Mouse (Mus musculus): Measurements from ENCODE around the gene Ewsr1. TPM values are rescaled to one million over a fixed set of nuclear protein-coding genes. Genes with fewer than 3 reads are reported as not detected.

Ewsr1 gene
- polyA plus RNA-seq, 1 experiment from 2014 or later, result 520 TPM

DNA sequence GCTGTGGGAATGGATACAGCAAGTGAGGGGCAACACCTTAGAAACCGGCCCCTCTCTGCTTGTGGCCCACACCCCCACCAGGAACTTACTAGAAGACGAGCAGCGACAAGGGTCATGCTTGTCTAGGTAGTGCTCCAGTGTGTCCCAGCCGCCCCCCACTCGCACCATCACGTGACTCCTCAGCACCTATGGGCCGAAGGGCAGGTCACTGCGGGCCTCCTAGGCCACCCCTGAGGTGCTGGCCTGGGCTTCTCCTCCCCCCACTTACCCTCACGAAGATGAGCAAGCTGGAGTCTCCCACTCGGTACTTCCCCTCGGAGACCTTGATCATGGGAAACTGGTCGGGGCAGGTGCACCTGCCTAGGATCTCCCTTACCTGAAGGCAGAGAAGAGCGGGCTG, 36.7 kb downstream of the Ewsr1 start:
- H3K4me2 ChIP-seq (ENCODE audit: low read length), result peak overlapping the region; percentile 60
- no peak for ATAC-seq
- H3K9me3 ChIP-seq (ENCODE audit: control insufficient read depth, low read length), result no peaks in the 10 kb centered on the region
- no peak overlapping the region for H3K9ac ChIP-seq (ENCODE audit: low read depth, low read length)
- no peak overlapping the region for H3K27ac ChIP-seq (ENCODE audit: low read depth, low read length)
- H3K27me3 ChIP-seq (replicated peaks; ENCODE audit: control insufficient read depth, insufficient read depth, low read length), result peaks cover 44% of the 10 kb centered on the region
- peak overlapping the region; percentile 33 for H3K4me3 ChIP-seq (ENCODE audit: low read length)
- WGBS, result 20% methylated on average over 13 of the region's 13 CpGs
- 0 out of 2 replicates have a peak, but pooled peaks cover 4% of the 10 kb centered on the region for H3K36me3 ChIP-seq (ENCODE audit: control insufficient read depth, insufficient read depth, low read length)
- peaks cover 48% of the 10 kb centered on the region for H3K4me1 ChIP-seq (ENCODE audit: control insufficient read depth, insufficient read depth, low read depth, low read length)

DNA sequence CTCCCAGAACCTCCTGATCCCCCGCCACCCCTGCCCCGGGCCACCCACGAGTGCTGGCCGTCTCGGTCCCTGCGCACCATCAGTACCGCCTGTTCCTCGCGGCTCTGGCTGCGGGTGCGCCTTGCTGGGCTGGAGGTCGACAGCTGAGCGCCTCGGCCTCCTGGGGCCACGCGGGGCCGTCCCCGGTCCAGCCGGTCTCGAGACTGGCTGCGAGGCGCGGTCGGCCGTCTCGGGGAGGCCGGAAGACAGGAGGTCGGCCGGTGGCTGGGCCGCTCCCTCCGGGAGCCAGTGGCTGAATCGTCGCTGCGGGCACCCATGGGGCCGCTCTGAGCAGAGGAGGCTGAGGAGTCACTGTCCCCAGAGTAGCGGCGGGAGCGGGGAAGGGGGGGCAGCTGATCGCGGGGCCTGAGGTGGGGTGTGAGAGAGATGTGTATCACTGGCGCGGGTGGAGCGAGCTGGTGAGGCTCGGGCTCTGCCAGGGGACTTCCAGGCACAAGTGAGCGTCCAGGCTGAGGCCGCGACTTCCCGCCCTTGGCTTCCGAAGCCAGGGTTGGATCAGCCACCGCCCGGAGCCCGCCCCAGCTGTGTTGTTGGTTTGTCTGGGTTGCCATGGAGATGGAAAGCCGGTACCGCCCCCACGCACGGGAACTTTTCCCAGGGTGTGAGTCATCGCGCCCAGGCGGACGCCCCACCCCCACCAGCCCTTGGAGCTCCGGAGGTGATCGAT, 37.5 kb downstream of the Ewsr1 start:
- ATAC-seq, result peak; percentile 1; the same call in 1 of the 2 replicates
- peak overlapping the region; percentile 33 for H3K4me3 ChIP-seq (ENCODE audit: low read length)
- no peaks in the 10 kb centered on the region for H3K9me3 ChIP-seq (ENCODE audit: control insufficient read depth, low read length)
- peak overlapping the region; percentile 44 for H3K9ac ChIP-seq (ENCODE audit: low read depth, low read length)
- WGBS, result 7% methylated on average over 60 of the region's 62 CpGs
- 0 out of 2 replicates have a peak, but pooled peaks cover 4% of the 10 kb centered on the region for H3K36me3 ChIP-seq (ENCODE audit: control insufficient read depth, insufficient read depth, low read length)
- H3K4me1 ChIP-seq (ENCODE audit: control insufficient read depth, insufficient read depth, low read depth, low read length), result peaks cover 48% of the 10 kb centered on the region
- peaks cover 51% of the 10 kb centered on the region for H3K27me3 ChIP-seq (replicated peaks; ENCODE audit: control insufficient read depth, insufficient read depth, low read length)
- H3K27ac ChIP-seq (ENCODE audit: low read depth, low read length), result no peak overlapping the region
- peak overlapping the region; percentile 60 for H3K4me2 ChIP-seq (ENCODE audit: low read length)

DNA sequence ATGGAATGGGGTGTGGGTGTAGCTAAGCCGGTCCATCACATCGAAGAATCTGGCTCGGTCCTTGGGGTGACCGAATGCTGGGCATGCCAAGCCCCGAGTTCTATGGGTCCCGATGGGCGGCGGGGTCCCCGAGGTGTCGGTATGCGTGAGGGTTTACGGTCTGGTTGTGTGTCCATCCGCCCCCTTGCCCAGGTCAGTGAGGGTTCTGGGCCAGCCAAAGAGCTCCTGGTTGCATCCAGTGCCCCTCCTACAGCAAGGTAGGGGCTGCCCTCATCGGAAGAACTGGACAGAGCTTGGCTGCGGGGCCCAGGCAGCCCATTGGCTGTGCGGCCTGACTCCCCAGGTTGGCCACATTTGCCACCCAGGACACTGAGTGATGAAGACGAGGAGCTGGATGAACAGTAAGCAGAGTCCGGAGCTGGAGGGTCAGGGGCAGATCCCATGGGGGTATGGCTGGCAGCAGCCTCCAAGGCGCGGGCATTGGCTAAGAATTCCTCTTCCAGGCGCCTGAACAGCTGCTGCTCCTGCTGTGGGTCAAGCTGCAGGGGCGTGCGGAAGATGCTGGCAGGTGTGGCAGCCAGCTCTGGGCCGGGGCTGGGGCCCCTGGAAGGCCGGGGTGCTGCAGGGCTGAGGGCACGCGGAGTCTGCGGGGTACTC, 38.2 kb downstream of the Ewsr1 start:
- WGBS, result 54% methylated on average over 26 of the region's 28 CpGs
- ATAC-seq, result no peak
- Histone ChIP-seq H3K27me3 (replicated peaks; ENCODE audit: control insufficient read depth, insufficient read depth, low read length) (peaks cover 54% of the 10 kb centered on the region), H3K9me3 (ENCODE audit: control insufficient read depth, low read length) (no peaks in the 10 kb centered on the region), H3K36me3 (ENCODE audit: control insufficient read depth, insufficient read depth, low read length) (0 out of 2 replicates have a peak, but pooled peaks cover 4% of the 10 kb centered on the region), H3K4me3 (ENCODE audit: low read length) (peak overlapping the region; percentile 33; the same call in 1 of the 2 replicates), H3K27ac (ENCODE audit: low read depth, low read length) (no peak overlapping the region), H3K4me2 (ENCODE audit: low read length) (peak overlapping the region; percentile 60), H3K9ac (ENCODE audit: low read depth, low read length) (no peak overlapping the region; the same call in 1 of the 2 replicates), H3K4me1 (ENCODE audit: control insufficient read depth, insufficient read depth, low read depth, low read length) (peaks cover 48% of the 10 kb centered on the region)

DNA sequence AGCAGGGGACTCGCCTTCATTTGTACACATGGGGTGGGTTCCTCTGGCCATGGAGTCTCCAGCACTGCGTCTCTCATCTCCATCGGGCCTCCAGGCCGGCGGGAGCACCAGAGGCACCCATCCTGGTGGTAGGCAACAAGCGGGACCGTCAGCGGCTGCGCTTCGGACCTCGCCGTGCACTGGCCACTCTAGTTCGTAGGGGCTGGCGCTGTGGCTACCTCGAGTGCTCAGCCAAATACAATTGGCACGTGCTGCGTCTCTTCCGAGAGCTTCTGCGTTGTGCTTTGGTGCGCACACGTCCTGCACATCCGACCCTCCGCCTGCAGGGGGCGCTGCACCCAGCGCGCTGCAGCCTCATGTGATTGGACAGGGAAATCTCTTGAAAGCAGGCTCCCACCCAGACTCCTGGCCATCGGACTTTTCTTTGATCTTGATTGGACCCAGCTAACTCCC, 39.3 kb downstream of the Ewsr1 start:
- H3K9ac ChIP-seq (ENCODE audit: low read depth, low read length), result no peak overlapping the region
- WGBS, result 10% methylated on average over 27 of the region's 27 CpGs
- no peak overlapping the region for H3K27ac ChIP-seq (ENCODE audit: low read depth, low read length)
- H3K27me3 ChIP-seq (replicated peaks; ENCODE audit: control insufficient read depth, insufficient read depth, low read length), result peaks cover 55% of the 10 kb centered on the region
- H3K4me1 ChIP-seq (ENCODE audit: control insufficient read depth, insufficient read depth, low read depth, low read length), result peaks cover 47% of the 10 kb centered on the region
- no peak overlapping the region for H3K4me2 ChIP-seq (ENCODE audit: low read length)
- H3K9me3 ChIP-seq (ENCODE audit: control insufficient read depth, low read length), result no peaks in the 10 kb centered on the region
- 0 out of 2 replicates have a peak, but pooled peaks cover 4% of the 10 kb centered on the region for H3K36me3 ChIP-seq (ENCODE audit: control insufficient read depth, insufficient read depth, low read length)
- H3K4me3 ChIP-seq (ENCODE audit: low read length), result no peak overlapping the region
- no peak for ATAC-seq

DNA sequence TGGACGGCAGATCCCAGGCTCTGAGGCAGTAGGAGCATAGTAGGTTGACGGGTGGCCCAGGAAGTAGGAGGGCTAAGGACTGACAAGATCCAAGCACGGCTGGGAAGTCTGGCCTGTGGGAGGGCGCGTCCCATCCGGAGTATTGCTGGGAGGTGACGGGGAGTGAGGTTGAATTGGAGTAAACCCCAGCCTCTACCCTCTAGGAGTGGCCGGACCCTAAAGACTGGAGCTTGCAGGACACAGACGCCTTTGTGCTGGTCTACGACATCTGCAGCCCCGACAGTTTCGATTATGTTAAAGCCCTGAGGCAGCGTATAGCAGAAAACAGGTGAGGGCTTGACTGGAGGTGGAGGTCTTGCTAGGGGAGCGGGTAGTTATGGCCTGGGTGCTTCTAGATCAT, 39.8 kb downstream of the Ewsr1 start:
- H3K4me2 ChIP-seq (ENCODE audit: low read length), result no peak overlapping the region
- H3K36me3 ChIP-seq (ENCODE audit: control insufficient read depth, insufficient read depth, low read length), result 0 out of 2 replicates have a peak, but pooled peaks cover 4% of the 10 kb centered on the region
- H3K9ac ChIP-seq (ENCODE audit: low read depth, low read length), result no peak overlapping the region
- 24% methylated on average over 14 of the region's 14 CpGs for WGBS
- no peak overlapping the region for H3K27ac ChIP-seq (ENCODE audit: low read depth, low read length)
- ATAC-seq, result no peak
- peaks cover 55% of the 10 kb centered on the region for H3K27me3 ChIP-seq (replicated peaks; ENCODE audit: control insufficient read depth, insufficient read depth, low read length)
- no peaks in the 10 kb centered on the region for H3K9me3 ChIP-seq (ENCODE audit: control insufficient read depth, low read length)
- H3K4me1 ChIP-seq (ENCODE audit: control insufficient read depth, insufficient read depth, low read depth, low read length), result peaks cover 42% of the 10 kb centered on the region
- H3K4me3 ChIP-seq (ENCODE audit: low read length), result no peak overlapping the region

DNA sequence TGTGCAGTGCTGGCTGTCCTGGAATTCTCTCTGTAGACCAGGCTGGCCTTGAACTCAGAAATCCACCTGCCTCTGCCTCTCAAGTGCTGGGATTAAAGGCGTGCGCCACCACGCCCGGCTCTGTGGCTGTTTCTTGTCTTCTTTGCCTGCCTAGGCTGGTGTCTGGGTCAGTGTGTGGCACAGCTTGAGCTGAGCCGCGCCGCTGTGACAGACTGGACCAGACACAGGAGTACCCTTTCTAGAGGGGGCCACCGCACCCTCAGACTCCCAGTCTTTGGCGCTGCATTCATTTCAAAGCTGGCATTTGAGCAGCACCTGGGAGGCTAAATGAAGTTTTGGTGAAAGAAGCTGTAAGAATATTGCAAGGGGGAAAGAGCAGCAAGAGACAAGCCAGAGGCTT, 40.3 kb downstream of the Ewsr1 start:
- Histone ChIP-seq H3K36me3 (ENCODE audit: control insufficient read depth, insufficient read depth, low read length) (0 out of 2 replicates have a peak, but pooled peaks cover 4% of the 10 kb centered on the region), H3K27ac (ENCODE audit: low read depth, low read length) (no peak overlapping the region), H3K27me3 (replicated peaks; ENCODE audit: control insufficient read depth, insufficient read depth, low read length) (peaks cover 55% of the 10 kb centered on the region), H3K4me1 (ENCODE audit: control insufficient read depth, insufficient read depth, low read depth, low read length) (peaks cover 38% of the 10 kb centered on the region), H3K4me3 (ENCODE audit: low read length) (no peak overlapping the region), H3K9me3 (ENCODE audit: control insufficient read depth, low read length) (no peaks in the 10 kb centered on the region), H3K4me2 (ENCODE audit: low read length) (no peak overlapping the region), H3K9ac (ENCODE audit: low read depth, low read length) (no peak overlapping the region)
- 32% methylated on average over 9 of the region's 9 CpGs for WGBS
- no peak for ATAC-seq

DNA sequence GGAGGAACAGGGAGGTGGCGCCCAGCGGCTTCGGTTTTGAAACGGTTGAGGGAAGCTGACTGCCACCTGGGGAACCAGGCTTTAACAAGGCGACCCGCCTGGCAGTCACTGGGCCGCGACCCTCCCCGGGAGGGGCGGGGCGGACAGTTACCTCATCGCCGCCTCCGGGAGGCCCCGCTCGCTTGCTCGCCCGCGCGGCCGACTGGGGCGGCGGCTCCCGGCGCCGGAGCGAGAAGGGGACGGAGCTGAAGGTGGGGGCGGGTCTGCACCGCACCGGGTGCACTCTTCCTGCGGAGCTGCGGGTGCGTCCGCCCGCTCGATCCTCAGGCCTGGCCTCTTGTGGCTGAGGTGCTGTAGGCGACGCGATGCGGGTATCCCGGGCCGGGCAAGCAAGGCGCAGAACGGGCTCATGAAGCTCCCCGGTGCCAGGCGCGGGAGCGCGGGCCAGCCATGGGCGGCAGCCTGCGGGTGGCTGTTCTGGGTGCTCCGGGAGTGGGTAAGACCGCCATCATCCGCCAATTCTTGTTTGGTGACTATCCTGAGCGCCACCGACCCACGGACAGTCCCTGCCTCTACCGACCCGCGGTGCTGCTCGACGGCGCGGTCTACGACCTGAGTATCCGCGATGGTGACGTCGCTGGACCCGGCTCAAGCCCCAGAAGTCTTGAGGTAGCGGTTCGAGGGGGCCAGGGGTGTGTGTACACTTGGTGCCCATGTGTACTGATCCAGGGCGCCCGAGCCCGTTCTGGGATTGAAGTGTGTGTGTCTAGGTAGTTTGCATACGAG, 41.0 kb downstream of the Ewsr1 start, which contains the start of gene Rasl10a:
Gene Rasl10a (plus strand): TSS at position 273 of the 786 bp plus-strand sequence.
- Histone ChIP-seq H3K4me3 (ENCODE audit: low read length) (peak within 1 kb of the TSS; percentile 50), H3K4me2 (ENCODE audit: low read length) (peak within 1 kb of the TSS; percentile 92), H3K36me3 (ENCODE audit: control insufficient read depth, insufficient read depth, low read length) (0 out of 2 replicates have a peak, but pooled peaks cover 4% of the 10 kb centered on the region), H3K9me3 (ENCODE audit: control insufficient read depth, low read length) (no peaks in the 10 kb centered on the region), H3K9ac (ENCODE audit: low read depth, low read length) (peak within 1 kb of the TSS; percentile 68), H3K27ac (ENCODE audit: low read depth, low read length) (no peak within 1 kb of the TSS), H3K4me1 (ENCODE audit: control insufficient read depth, insufficient read depth, low read depth, low read length) (peaks cover 30% of the 10 kb centered on the region), H3K27me3 (replicated peaks; ENCODE audit: control insufficient read depth, insufficient read depth, low read length) (peaks cover 49% of the 10 kb centered on the region)
- peak; percentile 9; the same call in 1 of the 2 replicates for ATAC-seq
- WGBS, result 1% methylated on average over 74 of the region's 77 CpGs

DNA sequence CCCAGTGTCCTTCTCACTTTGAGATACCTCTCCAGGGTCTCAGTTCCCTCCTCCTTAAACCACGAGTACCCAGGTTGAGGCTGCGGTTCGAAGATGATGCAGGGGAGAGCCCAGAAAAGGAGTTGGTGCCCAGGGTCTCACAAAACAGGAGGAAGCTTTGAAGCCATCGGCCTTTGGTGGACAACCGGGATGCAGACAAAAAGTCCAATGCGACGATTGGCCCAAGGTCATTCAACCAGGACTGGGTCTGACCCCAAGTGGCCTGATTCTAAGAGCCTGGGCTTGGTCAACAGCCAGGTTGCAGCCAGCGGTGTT, 41.6 kb downstream of the Ewsr1 start:
- Histone ChIP-seq H3K9ac (ENCODE audit: low read depth, low read length) (peak overlapping the region; percentile 68), H3K4me2 (ENCODE audit: low read length) (peak overlapping the region; percentile 92), H3K27me3 (replicated peaks; ENCODE audit: control insufficient read depth, insufficient read depth, low read length) (peaks cover 44% of the 10 kb centered on the region), H3K36me3 (ENCODE audit: control insufficient read depth, insufficient read depth, low read length) (0 out of 2 replicates have a peak, but pooled peaks cover 4% of the 10 kb centered on the region), H3K4me1 (ENCODE audit: control insufficient read depth, insufficient read depth, low read depth, low read length) (peaks cover 25% of the 10 kb centered on the region), H3K4me3 (ENCODE audit: low read length) (peak overlapping the region; percentile 50), H3K27ac (ENCODE audit: low read depth, low read length) (no peak overlapping the region), H3K9me3 (ENCODE audit: control insufficient read depth, low read length) (no peaks in the 10 kb centered on the region)
- WGBS, result 18% methylated on average over 8 of the region's 8 CpGs
- ATAC-seq, result no peak

Data from hindbrain, embryonic 16.5 days (tissue).